Mouse (Mus musculus): ENCODE results near the gene Uqcc1.

DNA sequence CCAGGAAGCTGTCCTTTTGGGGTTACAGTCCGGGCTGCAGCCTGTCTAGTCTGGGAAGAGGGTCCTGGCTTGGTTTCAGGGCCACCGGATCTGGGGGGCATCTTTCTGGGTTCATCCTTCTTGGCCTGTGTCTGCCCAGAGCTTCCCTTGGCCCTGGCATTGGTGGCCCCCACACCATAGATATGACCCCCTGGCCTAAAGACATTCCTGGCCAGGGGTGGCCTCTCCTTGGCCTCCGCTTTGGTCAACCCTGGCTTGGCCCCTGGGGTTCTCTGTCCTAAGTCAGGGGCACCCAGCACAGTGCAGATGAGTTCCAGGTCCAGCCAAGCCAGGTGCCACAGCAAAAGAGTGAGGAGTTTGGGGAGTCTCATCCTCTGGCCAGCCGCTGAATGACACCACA is 14.6 kb upstream of the Uqcc1 start:
- TF ChIP-seq CTCF (IDR thresholded peaks at IDR 0.05; ENCODE audit: low read depth) (no peak), EP300 (IDR thresholded peaks at IDR 0.05; ENCODE audit: low read depth) (no peak)

Measured in liver, postnatal 0 days (tissue).